Mouse (Mus musculus): ENCODE results near the gene Cdc20b.

DNA sequence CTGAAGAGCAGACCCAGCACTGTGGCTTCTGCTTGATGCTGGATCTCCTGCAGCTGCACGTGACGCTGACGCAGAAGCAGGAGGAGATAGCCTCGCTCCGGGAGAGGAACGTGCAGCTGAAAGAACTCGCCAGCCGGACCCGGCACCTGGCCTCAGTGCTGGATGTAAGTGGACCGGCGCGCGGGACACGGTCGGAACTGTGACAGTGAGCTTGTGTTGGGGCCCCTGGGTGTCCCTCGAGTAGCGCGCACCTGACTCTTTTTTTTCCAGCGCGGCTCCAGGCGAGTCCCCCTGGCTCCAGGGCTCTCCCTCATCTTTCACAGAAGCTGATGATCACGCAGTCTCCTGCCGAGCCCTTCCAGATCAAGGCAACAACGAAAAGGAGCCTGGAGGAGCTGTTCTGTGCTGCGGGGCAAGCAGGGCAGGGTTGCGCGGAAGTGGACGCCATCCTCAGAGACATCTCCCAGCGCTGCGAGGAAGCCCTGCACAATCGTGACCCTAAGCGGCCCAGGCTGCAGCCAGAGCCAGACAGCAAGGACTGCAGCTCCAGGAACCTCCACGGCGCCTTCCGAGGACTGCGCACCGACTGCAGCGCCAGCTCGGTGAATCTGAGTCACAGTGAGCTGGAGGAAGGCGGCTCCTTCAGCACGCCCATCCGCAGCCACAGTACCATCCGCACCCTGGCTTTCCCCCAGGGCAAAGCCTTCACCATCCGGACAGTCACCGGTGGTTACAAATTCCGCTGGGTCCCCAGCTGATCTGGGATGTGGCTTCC is 36.3 kb upstream of the Cdc20b start:
- TF ChIP-seq POLR2A (IDR thresholded peaks at IDR 0.05; ENCODE audit: low read depth, low read length), result no peak
- TF ChIP-seq CTCF (IDR thresholded peaks at IDR 0.05; ENCODE audit: borderline replicate concordance, insufficient read depth, low read length), result no peak
